Mouse (Mus musculus): ENCODE data around the gene Paqr5.

Paqr5 gene

GRCm38 (mm10) chr9:61961181-61961580 lies 65.5 kb downstream of the Paqr5 start:
- no peak for DNase-seq (ENCODE audit: extremely low read depth, insufficient read length, low spot score)

GRCm38 (mm10) chr9:61960753-61961152 lies 65.9 kb downstream of the Paqr5 start:
- DNase-seq (ENCODE audit: extremely low read depth, insufficient read length, low spot score): no peak

- DNase-seq (ENCODE audit: extremely low read depth, insufficient read length, low spot score): no peak
Measured at GRCm38 (mm10) chr9:61959921-61960569, 66.6 kb downstream of the Paqr5 start.

GRCm38 (mm10) chr9:61954707-61955106 lies 71.9 kb downstream of the Paqr5 start:
- no peak for DNase-seq (ENCODE audit: extremely low read depth, insufficient read length, low spot score)

- DNase-seq (ENCODE audit: extremely low read depth, insufficient read length, low spot score): no peak
Measured at GRCm38 (mm10) chr9:61952241-61952640, 74.4 kb downstream of the Paqr5 start.

GRCm38 (mm10) chr9:61947402-61948346 lies 79.0 kb downstream of the Paqr5 start:
- DNase-seq (ENCODE audit: extremely low read depth, insufficient read length, low spot score): peak; percentile 51

- peak; percentile 99 for DNase-seq (ENCODE audit: extremely low read depth, insufficient read length, low spot score)
Measured at GRCm38 (mm10) chr9:61946623-61947401, 79.8 kb downstream of the Paqr5 start, which contains the start of gene Kif23. Gene Kif23, minus strand, starts transcription at chr9:61946774.

- DNase-seq (ENCODE audit: extremely low read depth, insufficient read length, low spot score): no peak
Measured at GRCm38 (mm10) chr9:61945973-61946611, 80.6 kb downstream of the Paqr5 start.

GRCm38 (mm10) chr9:61941054-61941453 lies 85.6 kb downstream of the Paqr5 start:
- DNase-seq (ENCODE audit: extremely low read depth, insufficient read length, low spot score): no peak

GRCm38 (mm10) chr9:61933333-61933732 lies 93.3 kb downstream of the Paqr5 start:
- DNase-seq (ENCODE audit: extremely low read depth, insufficient read length, low spot score): no peak

- no peak for DNase-seq (ENCODE audit: extremely low read depth, insufficient read length, low spot score)
Measured at GRCm38 (mm10) chr9:61932009-61932408, 94.6 kb downstream of the Paqr5 start.

- no peak for DNase-seq (ENCODE audit: extremely low read depth, insufficient read length, low spot score)
Measured at GRCm38 (mm10) chr9:61925086-61925660, 101.5 kb downstream of the Paqr5 start.

GRCm38 (mm10) chr9:61920331-61920730 lies 106.3 kb downstream of the Paqr5 start:
- DNase-seq (ENCODE audit: extremely low read depth, insufficient read length, low spot score): no peak

GRCm38 (mm10) chr9:61919464-61919863 lies 107.2 kb downstream of the Paqr5 start:
- DNase-seq (ENCODE audit: extremely low read depth, insufficient read length, low spot score): no peak

- DNase-seq (ENCODE audit: extremely low read depth, insufficient read length, low spot score): no peak
Measured at GRCm38 (mm10) chr9:61917436-61917835, 109.2 kb downstream of the Paqr5 start.

- no peak for DNase-seq (ENCODE audit: extremely low read depth, insufficient read length, low spot score)
Measured at GRCm38 (mm10) chr9:61916986-61917385, 109.7 kb downstream of the Paqr5 start.

GRCm38 (mm10) chr9:61915393-61916005 lies 111.2 kb downstream of the Paqr5 start:
- no peak for DNase-seq (ENCODE audit: extremely low read depth, insufficient read length, low spot score)

- no peak for DNase-seq (ENCODE audit: extremely low read depth, insufficient read length, low spot score)
Measured at GRCm38 (mm10) chr9:61914917-61915300, 111.7 kb downstream of the Paqr5 start.

- peak; percentile 93 for DNase-seq (ENCODE audit: extremely low read depth, insufficient read length, low spot score)
Measured at GRCm38 (mm10) chr9:61914203-61914916, 112.3 kb downstream of the Paqr5 start, which contains the start of gene Rplp1. Gene Rplp1, minus strand, starts transcription at chr9:61914542.

Measured in 3134 (cell line).